Mouse (Mus musculus): ENCODE results near the gene Smarcc2.

Smarcc2 gene

DNA sequence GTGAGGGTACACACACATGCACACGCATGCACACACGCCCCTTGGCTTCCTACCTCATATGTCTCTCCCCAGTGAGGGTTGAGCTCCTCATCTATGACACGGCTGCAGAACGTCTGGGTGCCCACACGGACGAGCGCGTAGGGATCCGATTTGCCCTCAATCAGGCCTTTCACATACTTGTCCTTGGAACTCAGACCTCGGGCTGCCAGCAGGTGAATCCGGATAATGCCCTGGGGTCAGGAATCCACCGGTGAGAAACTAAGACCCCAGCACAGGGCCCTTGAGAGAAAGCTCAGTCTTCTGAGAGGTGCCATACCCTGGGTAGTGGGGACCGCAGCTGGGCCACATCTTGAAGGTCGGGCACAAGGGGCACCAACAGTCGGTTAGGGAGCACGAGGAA is 61.5 kb downstream of the Smarcc2 start:
- DNase-seq = no peak

DNA sequence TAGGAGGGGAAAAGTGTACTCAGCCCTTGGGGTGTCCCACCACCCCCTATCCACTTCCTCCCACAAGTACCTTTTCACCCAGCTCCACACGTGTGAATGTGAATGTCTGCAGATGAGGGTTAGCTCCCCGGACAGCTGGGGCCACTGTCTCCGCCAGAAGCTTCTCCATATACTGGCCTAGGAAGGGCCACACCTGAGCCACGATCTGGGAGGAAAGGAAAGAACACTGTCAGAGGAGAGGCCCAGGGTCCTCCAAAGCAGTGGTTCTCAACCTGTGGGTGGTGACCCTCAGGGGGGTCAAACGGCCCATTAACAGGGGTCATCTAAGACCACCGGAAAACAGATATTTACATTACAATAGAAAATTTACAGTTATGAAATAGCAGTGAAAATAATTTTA is 63.3 kb downstream of the Smarcc2 start:
- DNase-seq = no peak

DNA sequence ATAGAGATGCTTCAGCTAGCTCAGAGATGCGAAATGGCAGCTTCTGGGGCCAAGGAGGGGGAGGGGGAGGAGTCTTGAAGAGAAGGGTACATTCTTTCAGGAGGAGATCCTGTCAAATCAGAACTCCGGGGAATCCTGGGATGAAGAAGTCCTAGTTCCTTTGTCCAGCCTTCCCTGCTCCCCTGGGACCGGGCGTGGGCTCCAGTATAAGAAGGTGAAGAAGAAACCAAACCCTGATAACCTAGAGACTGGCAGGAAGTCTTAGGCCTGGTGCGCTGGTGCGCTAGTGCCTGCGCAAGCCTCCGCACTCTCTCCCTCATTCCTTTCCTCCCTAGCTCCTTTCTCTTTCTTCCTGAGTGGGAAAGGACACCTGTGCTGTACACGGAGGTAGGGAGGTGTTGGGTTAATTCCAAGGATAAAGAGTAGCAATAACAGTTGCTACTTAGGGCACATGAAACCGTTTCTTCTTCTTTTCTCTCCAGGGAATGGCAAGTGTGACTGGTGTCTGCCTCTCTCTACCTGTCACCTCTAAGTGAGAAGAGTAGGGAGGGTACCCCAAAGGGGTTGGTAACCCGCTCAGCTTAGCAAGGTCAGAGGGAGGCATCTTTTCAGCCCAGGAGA is 65.2 kb downstream of the Smarcc2 start:
- peak in 1 of 2 experiments; percentile 32 for DNase-seq

DNA sequence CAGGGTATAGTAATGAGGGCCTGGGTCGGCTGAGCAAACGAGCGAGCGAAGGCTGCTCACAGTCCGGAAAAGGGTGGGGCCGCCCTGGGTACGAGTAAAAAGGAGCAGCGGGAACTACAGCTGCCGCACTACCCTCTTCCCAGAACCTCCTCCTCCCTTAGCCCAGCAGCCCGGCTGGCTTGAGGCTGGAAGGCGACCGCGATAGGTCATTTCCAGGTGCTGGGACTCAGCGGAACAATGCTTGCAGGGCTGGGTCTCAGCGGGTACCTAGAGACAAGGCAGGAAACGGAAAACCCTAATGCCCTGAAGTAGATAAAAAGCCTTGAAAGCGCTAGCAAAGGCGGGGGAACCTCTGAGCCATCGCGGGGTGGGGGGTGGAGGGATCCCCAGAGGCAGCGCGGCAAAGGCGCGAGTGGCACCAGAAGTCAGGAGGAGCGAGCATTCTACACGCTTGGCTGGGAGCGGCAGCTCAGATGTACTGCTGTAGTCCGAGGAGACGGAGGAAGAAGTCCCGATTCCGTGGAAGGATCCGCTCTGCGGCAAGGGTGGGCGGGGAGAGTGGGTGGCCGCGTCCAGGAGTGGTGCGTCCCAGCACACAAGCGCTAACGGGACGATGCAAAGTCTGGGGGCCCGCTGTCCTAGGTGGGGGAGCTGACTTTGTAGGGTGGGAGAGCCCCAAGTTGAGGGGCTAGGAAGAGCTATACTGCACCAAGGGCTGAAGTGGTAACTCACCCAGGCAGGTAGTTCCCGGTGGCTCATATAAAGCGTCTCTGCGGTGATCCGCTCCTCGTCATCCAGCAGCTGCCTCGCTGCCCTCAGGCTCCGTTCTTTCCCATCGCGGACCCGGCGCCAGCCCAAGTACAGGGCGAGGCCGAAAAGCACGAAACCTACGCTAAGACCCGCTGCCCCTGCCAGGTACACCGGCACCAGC is 65.9 kb downstream of the Smarcc2 start:
- peak; percentile 54 to 77 for DNase-seq

- peak; percentile 95 to 99 for DNase-seq
Observed at GRCm38 (mm10) chr10:128525671-128526308, 66.7 kb downstream of the Smarcc2 start, which contains the start of gene Esyt1. Esyt1 (minus strand) TSS chr10:128525871.

- DNase-seq = no peak
Observed at GRCm38 (mm10) chr10:128526366-128527356, 67.6 kb downstream of the Smarcc2 start.

DNA sequence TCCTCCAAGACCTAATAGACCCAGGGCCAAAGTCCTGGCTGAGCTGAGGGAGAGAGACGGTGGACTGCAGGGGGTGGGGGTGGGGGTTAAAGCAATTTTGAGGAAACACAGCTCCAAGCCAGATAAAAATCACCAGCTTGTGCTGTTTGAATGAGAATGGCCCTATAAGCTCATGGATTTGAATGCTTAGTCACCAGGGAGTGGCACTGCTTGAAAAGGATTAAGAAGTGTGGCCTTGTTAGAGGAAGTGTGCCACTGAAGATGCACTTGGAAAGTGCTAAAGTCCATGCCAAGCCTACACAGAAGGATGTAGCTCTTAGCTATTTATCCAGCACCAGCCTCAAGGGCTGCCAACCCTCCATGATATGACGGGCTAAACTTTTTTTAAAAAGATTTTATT is 76.2 kb downstream of the Smarcc2 start:
- no peak for DNase-seq

- DNase-seq = no peak
Observed at GRCm38 (mm10) chr10:128535624-128536265, 76.7 kb downstream of the Smarcc2 start.

- peak; percentile 89 to 93 for DNase-seq
Observed at GRCm38 (mm10) chr10:128536266-128536940, 77.4 kb downstream of the Smarcc2 start.

GRCm38 (mm10) chr10:128538340-128538870 is 79.4 kb downstream of the Smarcc2 start:
- DNase-seq = no peak
